Mouse (Mus musculus) small intestine, adult 2 months (tissue): Measurements from ENCODE around the gene Wnt4.

ENCODE experiments used
- CTCF ChIP-seq: fragments of 200-500 bp; IDR thresholded peaks from 2 replicates; pipeline ENCODE4 v1.5.1; 2012; ENCODE audit warnings: low read depth, mild to moderate bottlenecking, control low read depth, inconsistent platforms, low read length, moderate library complexity, mixed read lengths; ENCODE audit not compliant: insufficient replicate concordance, insufficient read length; ENCODE audit errors: extremely low read depth
- POLR2A ChIP-seq: fragments of 200-500 bp; IDR thresholded peaks from 2 replicates; pipeline ENCODE4 v1.6.1; 2012; ENCODE audit warnings: low read depth, mild to moderate bottlenecking, control low read depth, inconsistent platforms, low read length, moderate library complexity

DNA sequence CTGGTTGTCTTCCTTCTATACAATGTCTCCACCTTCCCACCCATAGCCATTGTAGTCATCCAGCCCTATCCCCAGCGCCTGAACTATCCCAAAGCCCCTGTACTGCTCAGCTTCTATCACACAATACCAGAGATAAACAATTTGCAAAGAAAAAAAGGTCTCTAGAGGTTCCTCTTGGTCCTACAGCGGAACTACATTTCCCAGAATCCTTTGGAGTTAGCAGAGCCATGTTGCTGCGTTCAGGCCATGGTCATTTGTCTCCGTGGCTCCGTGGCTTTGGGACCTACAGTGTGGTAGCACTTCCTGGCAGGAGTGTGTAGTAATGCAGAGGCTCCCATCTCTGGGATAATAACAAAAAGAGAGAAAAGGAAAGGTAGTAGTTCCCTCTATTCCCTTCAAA is 43.7 kb upstream of the Wnt4 start:
- TF ChIP-seq CTCF (no peak), POLR2A (no peak)
